Mouse (Mus musculus): ENCODE measurements around the gene T. TPM values are rescaled to one million over a fixed set of nuclear protein-coding genes. Genes with fewer than 3 reads are reported as not detected.

The T gene
- total RNA-seq, 2 experiments from 2014 or later, result not detected

DNA sequence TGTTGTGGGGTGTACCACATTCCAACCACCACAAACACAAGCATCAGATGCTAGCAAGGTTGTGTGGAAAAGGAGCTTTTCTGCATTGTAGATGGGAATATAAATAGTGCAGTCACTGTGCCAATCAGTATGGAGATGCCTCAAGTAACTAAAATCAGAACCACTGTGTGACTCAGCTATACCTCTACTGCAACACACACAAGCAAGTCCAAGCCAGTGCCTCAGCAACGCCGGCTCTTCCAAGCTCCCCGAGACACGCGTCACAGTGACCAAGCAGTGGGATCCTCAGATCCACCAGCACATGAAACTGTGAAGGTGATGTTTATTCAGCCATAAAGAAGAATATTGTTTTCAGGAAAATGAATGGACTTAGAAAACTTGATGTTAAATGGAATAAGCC is 56.7 kb downstream of the T start:
- peak; percentile 47 to 64 for DNase-seq (ENCODE audit: low spot score in 2 of 2)

Other genes starting within 250 kb of the T start
- under 1 TPM in 1 of 2 experiments, not detected in 1; 0.46 TPM for gene Ccr6, start 198.4 kb upstream of the T start, total RNA-seq (2021)
- gene Mpc1, start 151.5 kb upstream of the T start, total RNA-seq (2021), result 100 to 1,000 TPM; 161 to 169 TPM
- gene Sft2d1, start 123.3 kb upstream of the T start, total RNA-seq (2021), result 10 to 100 TPM; 62.1 to 63.8 TPM
- 10 to 100 TPM; 14.0 to 17.9 TPM for gene Prr18, start 97.0 kb upstream of the T start, total RNA-seq (2021)
- 1 to 10 TPM in 1 of 2 experiments, under 1 TPM in 1; 0.84 to 1.3 TPM for gene T2, start 78.4 kb upstream of the T start, total RNA-seq (2021)
- gene Pde10a, start 90.9 kb downstream of the T start, total RNA-seq (2021), result 100 to 1,000 TPM in 1 of 2 experiments, 10 to 100 TPM in 1; 82.9 to 134 TPM
- not detected for gene Gm17087, start 132.5 kb downstream of the T start, total RNA-seq (2021)